Mouse (Mus musculus) hindbrain, postnatal 0 days (tissue): ENCODE measurements around the gene Zfp777. TPM values are rescaled to one million over a fixed set of nuclear protein-coding genes. Genes with fewer than 3 reads are reported as not detected.
A peak's percentile ranks its signal among the peaks of the same experiment; 100 is the strongest.

Source experiments
- ATAC-seq: fragments of 200-750 bp; cut with Nextera tagmentation; 2 replicates; pipeline ENCODE4 v1.8.0; 2017; ENCODE audit warnings: mild to moderate bottlenecking, moderate TSS enrichment, moderate library complexity
- DNase-seq: peaks from one replicate; pipeline ENCODE4 v3.0.0-alpha.2; 2015; ENCODE audit warnings: low spot score
- H3K27ac ChIP-seq: fragments of 300-500 bp; sonication (generic); 2 replicates; pipeline ENCODE4 v1.5.1; 2014; ENCODE audit warnings: mild to moderate bottlenecking
- H3K27me3 ChIP-seq: fragments of 300-500 bp; sonication (generic); 2 replicates; pipeline ENCODE4 v1.6.1; 2014; ENCODE audit warnings: low read length, mixed read lengths; ENCODE audit not compliant: insufficient read depth
- H3K36me3 ChIP-seq: fragments of 300-500 bp; sonication (generic); 2 replicates; pipeline ENCODE4 v1.6.1; 2014; ENCODE audit warnings: low read length, mixed read lengths; ENCODE audit not compliant: insufficient read depth
- H3K4me1 ChIP-seq: fragments of 300-500 bp; sonication (generic); 2 replicates; pipeline ENCODE4 v1.6.1; 2014; ENCODE audit warnings: antibody characterized with exemption, low read length, mixed read lengths; ENCODE audit not compliant: insufficient read depth
- H3K4me2 ChIP-seq: fragments of 300-500 bp; sonication (generic); 2 replicates; pipeline ENCODE4 v1.6.1; 2014; ENCODE audit warnings: low read depth, mild to moderate bottlenecking, low read length, moderate library complexity, mixed read lengths
- H3K4me3 ChIP-seq: fragments of 300-500 bp; sonication (generic); 2 replicates; pipeline ENCODE4 v1.5.1; 2014; ENCODE audit warnings: low read length
- H3K9ac ChIP-seq: fragments of 300-500 bp; sonication (generic); replicated peaks from 2 replicates; pipeline ENCODE4 v1.6.1; 2014; ENCODE audit warnings: mild to moderate bottlenecking, low read length, moderate library complexity, mixed read lengths
- H3K9me3 ChIP-seq: fragments of 300-500 bp; sonication (generic); 2 replicates; pipeline ENCODE4 v1.6.1; 2016; ENCODE audit warnings: low read length, mixed read lengths
- CTCF ChIP-seq: IDR thresholded peaks from 2 replicates; pipeline ENCODE4 v1.5.1; 2016; ENCODE audit warnings: antibody characterized with exemption, control low read depth, low read depth
- WGBS: fragments of 180-500 bp; shearing (Covaris S2); extraction: QIAGEN DNeasy Blood & Tissue Kit; methylation state at CpG from one replicate; pipeline ENCODE4 v1.1.7; 2014; 5-methylcytosine and 5-hydroxymethylcytosine counted together
- polyA plus RNA-seq: library from polyadenylated mRNA; unstranded; fragments of >200 nt; fragmentation: Nextera tagmentation; extraction: Ambion mirVana; gene quantifications from 2 replicates; pipeline ENCODE4 v1.2.1, GENCODE M21; 2015
- total RNA-seq: library from RNA; depleted of rRNA; stranded (reverse); fragments of >200 nt; gene quantifications from 2 replicates; pipeline ENCODE4 v1.2.3, GENCODE M21; 2014

Gene Zfp777
- total and polyA plus RNA-seq, 2 experiments from 2014 or later: 16.2 to 47.7 TPM

DNA sequence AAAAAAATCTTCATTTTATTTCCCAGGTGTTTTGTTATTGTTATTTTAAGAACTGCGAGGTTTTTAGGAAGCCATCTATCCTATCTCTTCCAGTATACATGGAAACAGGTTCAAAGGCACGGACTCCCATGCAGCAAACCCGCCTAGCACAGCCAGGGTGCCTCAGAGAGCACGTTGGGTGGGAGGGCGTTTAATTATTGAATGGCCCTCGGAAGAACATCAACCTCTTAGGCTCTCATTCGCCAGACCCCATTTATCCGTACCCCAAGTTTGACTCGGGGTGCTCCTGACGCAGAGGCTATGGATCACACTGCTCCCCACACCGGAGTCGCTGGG, 1.6 kb downstream of the Zfp777 start:
- Histone ChIP-seq H3K36me3 (peaks cover 19% of the 10 kb centered on the region; the same call in 1 of the 2 replicates), H3K4me1 (no peaks in the 10 kb centered on the region), H3K4me2 (peak overlapping the region; percentile 82), H3K9ac (peak overlapping the region; percentile 90), H3K27me3 (no peaks in the 10 kb centered on the region), H3K9me3 (no peaks in the 10 kb centered on the region), H3K4me3 (peak overlapping the region; percentile 81), H3K27ac (peak overlapping the region; percentile 93)
- peak; percentile 43 for TF ChIP-seq CTCF
- peak; percentile 8; the same call in 1 of the 2 replicates for ATAC-seq
- peak; percentile 61 for DNase-seq
- WGBS: 5% methylated on average over 12 of the region's 12 CpGs

GRCm38 (mm10) chr6:48032661-48033060, 16.1 kb downstream of the Zfp777 start:
- no peak for DNase-seq
- H3K9ac ChIP-seq: no peak overlapping the region
- H3K9me3 ChIP-seq: no peaks in the 10 kb centered on the region
- H3K27ac ChIP-seq: no peak overlapping the region
- no peaks in the 10 kb centered on the region for H3K27me3 ChIP-seq
- no peak for ATAC-seq
- peaks cover 73% of the 10 kb centered on the region for H3K36me3 ChIP-seq
- H3K4me1 ChIP-seq: no peaks in the 10 kb centered on the region
- no peak for TF ChIP-seq CTCF
- H3K4me3 ChIP-seq: no peak overlapping the region
- H3K4me2 ChIP-seq: no peak overlapping the region

GRCm38 (mm10) chr6:48025905-48026660, 22.6 kb downstream of the Zfp777 start:
- peak; percentile 47 for TF ChIP-seq CTCF
- H3K4me2 ChIP-seq: no peak overlapping the region
- peaks cover 8% of the 10 kb centered on the region; the same call in 1 of the 2 replicates for H3K9me3 ChIP-seq
- no peak overlapping the region for H3K9ac ChIP-seq
- no peak overlapping the region for H3K27ac ChIP-seq
- ATAC-seq (no peak), DNase-seq (no peak)
- H3K4me3 ChIP-seq: no peak overlapping the region
- H3K27me3 ChIP-seq: no peaks in the 10 kb centered on the region
- peaks cover 70% of the 10 kb centered on the region for H3K36me3 ChIP-seq
- no peaks in the 10 kb centered on the region for H3K4me1 ChIP-seq
- 82% methylated on average over 10 of the region's 10 CpGs for WGBS

DNA sequence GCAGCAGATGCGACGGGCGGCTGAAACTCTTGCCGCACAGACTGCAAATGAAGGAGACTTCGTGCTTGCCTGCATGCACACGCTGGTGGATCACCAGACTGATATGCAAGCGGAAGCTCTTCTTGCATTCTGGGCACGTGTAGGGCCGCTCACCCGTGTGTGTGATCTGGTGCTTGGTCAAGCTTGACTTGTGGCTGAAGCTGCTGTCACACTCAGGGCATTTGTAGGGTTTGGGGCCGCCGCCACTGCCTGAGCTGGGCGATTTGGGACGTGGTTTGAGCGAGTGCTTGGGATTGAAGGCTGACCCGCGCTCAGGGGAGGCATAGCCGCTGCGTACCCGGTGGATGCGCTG, 23.7 kb downstream of the Zfp777 start:
- no peaks in the 10 kb centered on the region for H3K27me3 ChIP-seq
- no peak for TF ChIP-seq CTCF
- no peak overlapping the region for H3K27ac ChIP-seq
- H3K9me3 ChIP-seq: peaks cover 8% of the 10 kb centered on the region; the same call in 1 of the 2 replicates
- whole genome bisulfite sequencing: 74% methylated on average over 21 of the region's 21 CpGs
- no peak overlapping the region for H3K4me3 ChIP-seq
- H3K36me3 ChIP-seq: peaks cover 63% of the 10 kb centered on the region
- DNase-seq (no peak), ATAC-seq (peak; percentile 41)
- H3K4me2 ChIP-seq: no peak overlapping the region
- no peak overlapping the region for H3K9ac ChIP-seq
- peaks cover 4% of the 10 kb centered on the region; the same call in 1 of the 2 replicates for H3K4me1 ChIP-seq

GRCm38 (mm10) chr6:48024330-48024993, 24.2 kb downstream of the Zfp777 start:
- Histone ChIP-seq H3K4me3 (no peak overlapping the region), H3K27ac (no peak overlapping the region), H3K4me1 (peaks cover 4% of the 10 kb centered on the region; the same call in 1 of the 2 replicates), H3K4me2 (no peak overlapping the region), H3K36me3 (peaks cover 61% of the 10 kb centered on the region), H3K9me3 (peaks cover 8% of the 10 kb centered on the region; the same call in 1 of the 2 replicates), H3K9ac (no peak overlapping the region), H3K27me3 (no peaks in the 10 kb centered on the region)
- no peak for TF ChIP-seq CTCF
- ATAC-seq: peak; percentile 79
- peak; percentile 47 for DNase-seq
- 76% methylated on average over 43 of the region's 43 CpGs for WGBS

DNA sequence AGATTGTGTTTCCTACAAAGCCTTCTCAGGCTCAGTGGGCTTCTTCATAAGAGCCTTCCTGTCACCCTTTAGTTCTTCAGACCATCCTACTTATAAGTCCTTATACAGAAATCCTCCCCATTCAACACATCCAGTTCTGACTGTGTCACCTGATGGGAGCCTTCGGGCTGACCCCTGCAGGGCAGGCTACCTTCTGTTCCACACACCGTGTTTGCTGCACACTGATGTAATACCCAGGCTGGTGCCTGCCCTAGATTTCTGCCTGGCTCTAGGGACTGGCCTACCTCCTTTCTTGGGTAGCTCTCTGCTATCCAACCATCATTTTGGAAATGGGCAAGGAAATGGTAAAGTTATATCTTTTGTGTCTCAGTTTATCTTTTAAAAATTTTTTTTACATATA, 26.0 kb downstream of the Zfp777 start:
- H3K27me3 ChIP-seq: no peaks in the 10 kb centered on the region
- H3K27ac ChIP-seq: no peak overlapping the region
- no peak for ATAC-seq
- H3K4me1 ChIP-seq: peaks cover 4% of the 10 kb centered on the region; the same call in 1 of the 2 replicates
- TF ChIP-seq CTCF: no peak
- no peak overlapping the region for H3K4me3 ChIP-seq
- H3K9ac ChIP-seq: no peak overlapping the region
- H3K9me3 ChIP-seq: peaks cover 8% of the 10 kb centered on the region; the same call in 1 of the 2 replicates
- no peak for DNase-seq
- WGBS: 83% methylated on average over 2 of the region's 2 CpGs
- no peak overlapping the region for H3K4me2 ChIP-seq
- peaks cover 44% of the 10 kb centered on the region for H3K36me3 ChIP-seq
